Mouse (Mus musculus): ENCODE data around the gene Pgap2. TPM values are rescaled to one million over a fixed set of nuclear protein-coding genes. Genes with fewer than 3 reads are reported as not detected.
"Not testable (repeated sequence)": the region's sequence is repeated elsewhere in the genome, so short reads cannot be mapped to it uniquely, and the experiment has no call there.

Gene Pgap2
- polyA plus RNA-seq, 1 experiment: 64.7 TPM

DNA sequence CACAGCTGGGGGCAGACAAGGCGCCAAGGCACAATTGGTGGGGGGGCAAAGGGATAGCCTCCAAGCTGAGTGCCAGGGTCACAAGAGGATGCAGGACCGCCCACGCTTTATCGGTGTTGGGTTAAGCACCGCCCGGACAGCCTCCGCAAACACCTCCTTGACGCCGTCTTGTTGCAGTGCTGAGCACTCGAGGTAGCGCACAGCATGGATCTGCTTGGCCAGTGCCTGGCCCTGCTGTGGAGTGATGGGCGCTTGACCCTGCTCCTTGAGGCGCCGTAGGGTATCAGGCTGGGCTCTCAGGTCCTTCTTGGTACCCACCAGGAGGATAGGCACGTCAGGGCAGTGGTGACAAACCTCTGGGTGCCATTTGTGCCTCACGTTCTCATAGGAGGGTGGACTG lies 29.6 kb downstream of the Pgap2 start:
- DNase-seq (ENCODE audit: low spot score): no peak

DNA sequence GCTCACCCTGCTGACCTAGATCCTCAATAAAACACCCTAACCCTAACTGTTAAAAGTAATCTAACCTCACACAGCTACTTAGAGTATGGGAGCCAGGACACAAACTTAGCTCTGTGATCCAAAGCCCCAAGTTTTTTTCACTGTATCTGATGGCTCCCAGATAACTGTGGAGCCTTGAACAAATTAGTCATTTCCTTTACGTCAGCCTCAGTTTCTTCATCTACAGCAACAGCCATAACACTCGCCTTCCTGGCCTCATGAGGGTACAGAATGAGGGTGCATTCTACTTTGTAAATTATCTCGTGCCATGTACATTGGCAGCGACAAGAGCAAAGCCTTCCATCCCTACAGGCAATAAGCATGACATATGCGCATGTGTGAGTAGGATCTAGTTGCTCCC lies 32.4 kb downstream of the Pgap2 start:
- DNase-seq (ENCODE audit: low spot score): no peak

DNA sequence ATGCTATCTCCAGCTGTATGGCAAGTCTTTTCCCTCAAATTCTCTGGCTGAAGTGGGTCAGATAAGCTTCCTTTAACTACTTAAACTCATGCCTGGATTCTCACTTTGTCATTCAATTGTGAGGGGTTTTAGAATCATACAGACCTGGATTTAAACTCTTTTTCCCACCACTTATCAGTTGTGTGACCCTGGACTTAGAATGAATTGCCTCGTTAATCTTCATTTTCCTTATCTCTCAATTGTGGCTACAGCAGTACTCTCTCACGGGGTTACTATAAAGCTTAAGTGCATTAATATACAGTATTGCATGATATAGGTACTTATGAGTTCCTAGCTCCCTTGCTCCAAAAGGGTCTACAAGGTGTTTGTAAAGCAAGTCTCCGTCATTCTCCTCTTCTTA lies 32.9 kb downstream of the Pgap2 start:
- no peak for DNase-seq (ENCODE audit: low spot score)

DNA sequence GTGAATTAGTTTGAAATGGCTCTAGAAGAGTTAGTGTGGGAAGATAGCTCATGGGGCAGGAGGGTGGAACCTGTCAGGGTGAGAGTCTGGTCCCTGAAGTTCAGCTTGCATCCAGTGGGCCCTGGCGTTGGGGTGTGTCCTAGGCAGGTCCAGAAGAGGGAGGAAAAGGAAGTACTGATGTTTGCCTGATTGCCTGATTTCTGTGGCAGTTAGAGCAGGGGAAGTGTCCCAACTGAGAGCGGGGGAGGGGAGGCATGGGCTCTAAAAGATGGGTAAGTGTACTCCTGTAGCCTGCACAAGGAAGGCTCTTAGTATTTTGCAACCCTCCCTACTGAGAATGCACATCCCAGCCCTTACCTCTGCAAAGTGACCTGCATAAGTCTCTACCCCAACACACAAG lies 33.9 kb downstream of the Pgap2 start:
- DNase-seq (ENCODE audit: low spot score): no peak

DNA sequence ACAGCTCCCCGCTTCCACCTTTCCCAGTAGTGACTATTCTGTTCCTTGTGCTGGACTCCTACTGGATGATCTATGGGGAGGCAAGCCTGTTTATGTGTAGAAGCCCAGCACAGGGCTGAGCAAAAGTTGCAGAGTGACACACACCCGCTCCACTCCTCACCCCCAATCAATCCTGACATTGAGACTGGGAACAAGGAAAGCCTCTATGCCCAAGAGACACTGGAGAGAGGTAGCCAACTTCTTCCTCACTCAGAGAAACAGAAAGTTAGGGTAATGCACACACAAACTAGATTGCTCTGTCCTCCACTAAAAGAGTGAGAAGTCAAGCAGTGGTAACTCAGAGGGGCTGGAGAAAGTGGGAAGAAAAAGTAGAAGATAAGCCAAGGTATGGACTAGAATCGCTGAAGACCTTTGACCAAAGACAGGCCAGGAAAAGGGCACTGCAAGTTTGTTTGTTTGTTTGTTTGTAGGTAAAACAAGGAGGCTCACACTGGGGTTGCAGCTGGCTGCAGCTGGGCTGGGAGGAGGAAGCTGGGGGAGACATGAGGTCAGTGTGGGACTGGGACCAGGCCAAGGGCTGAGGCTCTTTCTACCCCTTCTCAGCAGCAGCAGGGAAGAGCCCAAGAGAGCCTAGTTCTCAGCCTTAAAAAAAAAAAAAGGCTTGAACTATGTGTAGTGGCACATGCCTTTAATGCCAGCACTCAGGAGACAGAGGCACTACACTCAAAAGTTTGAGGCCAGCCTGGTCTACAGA lies 35.0 kb downstream of the Pgap2 start:
- DNase-seq (ENCODE audit: low spot score): no peak

DNA sequence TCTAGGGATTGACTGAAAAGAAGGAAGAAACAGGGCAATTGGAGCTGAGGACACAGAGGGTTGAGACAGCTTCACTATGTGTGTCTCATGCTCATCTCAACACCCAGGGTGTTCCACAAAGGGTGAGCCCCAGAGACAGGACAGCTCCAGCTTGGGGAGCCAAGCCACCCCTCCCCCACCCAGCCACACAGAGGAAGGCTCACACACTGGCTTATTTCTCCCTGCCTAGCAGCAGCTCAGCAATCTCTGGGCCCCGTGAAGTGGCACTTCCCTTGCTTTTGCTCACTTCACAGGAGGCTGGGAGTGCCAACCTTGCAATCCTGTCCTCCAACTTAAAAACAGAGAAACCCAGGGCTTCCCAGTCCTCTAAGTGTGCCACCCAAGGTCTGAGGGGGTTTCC lies 35.8 kb downstream of the Pgap2 start:
- no peak for DNase-seq (ENCODE audit: low spot score)

DNA sequence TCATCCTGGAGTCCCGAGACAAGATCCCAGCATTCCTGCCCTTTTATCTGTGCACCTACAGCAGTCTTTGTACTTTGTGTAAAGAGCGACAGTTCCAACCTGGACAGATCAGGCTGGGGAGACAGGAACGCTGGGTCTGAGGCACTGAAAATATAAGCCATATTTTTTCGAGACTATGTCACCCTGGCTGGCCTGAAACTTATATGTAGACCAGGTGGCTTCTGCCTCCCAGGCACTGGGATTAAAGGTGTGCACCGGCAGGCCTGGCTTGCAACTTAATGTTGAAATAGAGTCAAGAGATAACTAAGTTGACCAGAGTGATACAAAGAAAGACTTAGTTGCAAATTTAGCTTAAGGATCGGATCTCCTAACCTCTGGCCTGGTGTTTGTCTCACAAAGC lies 36.3 kb downstream of the Pgap2 start:
- DNase-seq (ENCODE audit: low spot score): no peak

DNA sequence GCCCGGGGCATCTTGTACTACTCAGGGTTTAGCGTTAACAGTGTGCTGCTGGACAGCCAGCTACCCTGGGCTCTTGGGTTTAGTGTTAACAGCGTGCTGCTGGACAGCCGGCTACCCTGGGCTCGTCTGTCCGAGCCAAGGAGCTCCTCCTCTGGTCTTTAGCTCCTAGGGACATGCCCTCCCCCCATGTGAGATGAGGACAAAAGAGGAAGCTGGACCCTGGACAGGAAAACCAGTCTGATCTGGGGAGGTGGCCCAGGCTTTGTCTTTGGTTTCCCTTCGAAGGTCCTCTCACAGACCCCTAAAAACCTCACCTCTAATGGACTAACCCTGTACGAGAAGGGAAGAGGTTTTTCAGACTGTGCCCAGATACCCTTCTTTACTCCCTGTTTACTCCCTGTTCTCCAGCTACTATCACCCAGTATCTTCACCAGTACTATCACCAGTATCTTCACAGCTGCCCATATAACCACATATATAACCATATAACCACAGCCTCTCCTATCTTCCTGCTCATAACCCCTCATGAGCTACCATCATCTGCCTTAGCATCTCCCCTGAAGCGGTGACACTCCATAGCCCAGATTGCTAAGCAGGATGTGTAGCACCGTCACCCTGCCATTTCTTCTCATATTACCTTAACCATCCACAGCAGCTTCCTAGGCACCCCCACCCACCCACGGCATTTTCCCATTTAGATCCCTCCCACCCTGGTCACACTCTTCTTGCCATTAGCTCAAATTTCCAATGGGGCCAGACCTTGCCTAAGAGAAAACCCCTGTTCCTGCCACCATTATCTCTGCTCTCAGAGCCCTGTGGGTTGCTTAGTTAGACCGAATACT lies 37.2 kb downstream of the Pgap2 start:
- DNase-seq (ENCODE audit: low spot score): no peak

DNA sequence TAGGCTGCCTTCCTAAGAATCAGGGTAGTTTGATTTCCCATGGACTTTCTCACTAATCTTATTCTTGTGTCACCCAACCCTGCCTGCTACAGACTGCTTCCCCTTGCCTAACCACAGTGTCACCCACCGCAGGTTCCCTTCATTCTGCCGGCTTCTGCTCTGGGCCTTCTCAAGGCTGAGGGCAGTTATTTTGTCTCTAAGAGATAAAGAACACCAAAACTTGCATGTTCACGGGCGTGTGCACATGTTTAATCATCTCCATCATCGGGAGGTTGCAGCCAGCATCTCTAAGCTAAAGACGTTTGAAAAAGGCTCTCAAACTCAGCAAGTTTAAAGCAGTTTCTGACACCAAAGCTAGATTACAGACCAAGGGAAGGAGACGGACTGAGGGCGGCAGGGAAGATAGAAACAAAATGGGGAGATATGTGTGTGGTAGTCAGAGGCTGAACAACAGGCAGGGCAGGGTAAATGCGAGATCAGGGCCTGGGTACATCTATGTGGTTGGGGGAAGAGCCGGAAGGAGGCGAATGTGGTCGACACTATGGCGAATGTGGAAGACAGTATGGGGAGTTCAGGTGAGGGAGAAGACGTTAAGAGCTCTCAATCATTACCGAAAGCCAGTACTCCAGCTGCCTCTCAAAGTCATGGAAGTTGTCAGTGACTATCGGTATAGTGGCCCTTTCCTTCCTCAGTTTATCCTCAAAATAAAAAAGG lies 38.8 kb downstream of the Pgap2 start:
- DNase-seq (ENCODE audit: low spot score): no peak

DNA sequence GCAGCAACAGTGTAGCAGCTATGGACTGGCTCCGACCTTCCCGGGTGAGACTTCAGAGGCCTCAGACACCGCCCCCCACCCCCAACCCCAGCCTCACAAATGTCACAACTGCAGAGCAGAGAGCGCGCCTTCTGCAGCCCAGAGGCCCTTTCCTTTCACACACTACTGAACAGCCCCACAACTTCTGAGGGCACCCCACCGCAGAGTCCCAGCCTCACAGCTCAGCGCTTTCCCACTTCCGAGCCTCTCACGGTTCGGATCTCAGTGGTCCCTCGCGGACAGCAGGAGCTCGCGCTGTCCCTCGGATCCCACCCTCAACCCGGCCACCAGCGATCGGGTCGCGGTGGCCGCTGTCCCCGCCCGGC lies 39.5 kb downstream of the Pgap2 start:
- DNase-seq (ENCODE audit: low spot score): no peak

DNA sequence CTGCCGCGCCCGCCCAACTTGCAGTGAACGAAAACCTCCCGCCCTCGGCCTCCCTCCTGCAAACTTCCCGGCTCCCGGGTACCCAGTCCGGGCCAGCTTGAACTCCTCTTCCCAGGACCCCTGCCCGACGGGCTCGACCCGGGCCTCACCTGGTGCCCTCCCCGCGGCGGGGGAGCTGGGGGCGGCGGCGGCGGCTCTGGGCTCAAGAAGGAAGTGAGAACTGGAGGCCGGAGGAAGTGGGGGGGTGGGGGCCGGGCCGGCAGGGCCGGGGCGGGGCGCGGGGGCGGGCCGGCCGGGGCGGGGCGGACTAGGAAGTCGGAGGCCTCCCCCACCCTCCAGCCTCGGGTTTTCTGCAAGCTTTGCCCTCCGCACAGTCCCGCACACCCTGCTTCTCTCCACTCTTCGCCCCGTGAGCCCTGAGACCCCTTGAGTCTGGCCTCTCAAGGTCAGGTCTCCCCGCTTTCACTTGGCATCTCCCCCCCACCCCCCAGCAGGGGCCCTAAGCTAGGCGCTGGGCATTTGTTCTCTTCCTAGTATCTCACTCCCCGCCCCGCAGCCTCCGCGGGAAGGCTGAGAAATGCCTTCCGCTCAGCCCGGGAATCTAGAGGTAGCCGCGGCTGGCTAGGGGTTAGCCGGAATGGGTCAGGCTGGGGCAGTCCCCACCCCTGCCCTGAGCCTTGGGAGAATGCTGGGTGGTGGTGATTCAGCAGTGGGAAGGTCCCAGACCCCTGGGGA lies 40.1 kb downstream of the Pgap2 start:
- DNase-seq (ENCODE audit: low spot score): peak; percentile 91

DNA sequence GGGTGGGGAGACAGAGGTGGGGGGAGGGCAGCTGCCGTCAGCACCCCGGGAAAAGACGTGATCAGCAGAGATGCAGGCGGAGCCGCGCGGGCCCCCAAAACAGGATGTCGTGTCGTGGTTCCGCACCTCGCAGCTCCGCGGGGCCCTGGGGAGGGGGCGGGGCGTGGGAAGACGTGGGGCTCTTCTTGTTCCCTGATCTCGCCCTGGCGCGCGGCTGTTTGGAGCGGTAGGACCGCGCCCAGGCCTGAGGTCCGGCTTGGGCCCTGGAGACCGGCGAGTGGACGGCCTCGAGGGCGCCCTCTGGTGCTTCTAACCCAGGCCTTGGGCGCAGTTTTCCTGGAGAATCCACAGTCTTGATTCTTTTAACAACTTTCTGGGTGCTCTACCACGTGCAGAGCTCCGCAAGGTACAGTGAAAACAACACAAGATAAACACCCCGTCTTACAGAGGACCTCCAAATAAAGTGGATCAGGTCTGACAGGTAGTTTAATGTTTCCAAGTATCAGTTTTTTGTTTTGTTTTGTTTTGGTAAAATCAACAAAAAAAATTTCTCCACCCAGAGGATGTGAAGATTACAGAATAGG lies 40.7 kb downstream of the Pgap2 start:
- no peak for DNase-seq (ENCODE audit: low spot score)

DNA sequence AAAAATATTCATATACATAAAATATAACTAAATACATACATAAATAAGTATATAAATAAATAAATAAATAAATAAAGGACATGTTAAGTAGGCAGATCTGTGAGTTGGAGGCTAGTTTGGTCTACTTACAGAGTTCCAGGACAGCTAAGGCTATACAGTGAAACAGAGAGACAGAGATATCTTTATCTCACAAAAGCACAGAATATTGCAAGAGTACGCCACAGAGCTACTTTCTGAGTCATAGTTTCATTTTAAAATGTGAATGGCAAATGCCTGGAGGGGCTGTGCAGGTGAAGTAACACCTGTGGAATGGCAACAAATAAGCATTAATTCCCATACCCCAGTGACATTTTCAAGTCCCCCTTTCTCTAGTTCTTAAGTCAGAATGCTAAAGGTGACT lies 43.6 kb downstream of the Pgap2 start:
- DNase-seq (ENCODE audit: low spot score): no peak

DNA sequence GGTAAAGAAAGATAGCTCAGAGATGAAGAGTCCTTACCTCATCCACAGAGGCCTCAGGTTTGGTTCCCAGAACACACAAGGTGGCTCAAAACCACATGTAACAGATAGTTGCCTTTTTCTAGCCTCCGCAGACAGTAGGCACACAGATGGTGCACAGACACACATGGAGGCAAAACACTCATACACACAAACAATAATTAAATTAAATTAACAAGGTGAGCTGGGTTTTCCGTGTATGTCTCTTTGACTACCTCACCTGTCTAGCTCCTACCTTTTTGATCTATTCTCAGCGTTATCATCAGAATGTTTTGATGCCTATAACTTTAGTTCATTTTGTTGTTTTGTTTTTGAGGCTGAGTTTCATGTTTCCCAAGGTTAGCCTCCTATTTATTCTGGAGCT lies 45.9 kb downstream of the Pgap2 start, which contains the start of gene Rhog:
Rhog (minus strand) TSS at position 101 of the 400 bp plus-strand sequence.
- DNase-seq (ENCODE audit: low spot score): no peak

DNA sequence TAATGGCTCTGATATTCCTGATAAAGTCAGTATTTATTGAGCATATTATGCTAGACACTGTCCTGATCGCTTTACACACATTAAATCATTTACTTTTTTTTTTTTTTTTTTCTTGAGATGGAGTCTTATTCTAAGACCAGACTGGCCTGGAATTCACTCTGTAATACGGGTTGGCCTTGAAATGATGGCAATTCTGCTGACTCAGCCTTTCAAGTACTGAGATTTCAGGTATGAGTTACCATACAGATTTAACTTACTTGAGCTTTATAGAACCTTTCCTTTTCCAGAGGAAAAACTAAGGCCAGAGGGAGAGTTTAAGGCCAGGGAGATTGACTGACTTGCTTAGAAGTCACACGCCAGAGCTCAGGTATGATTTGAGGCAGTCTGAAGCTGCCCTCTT lies 46.6 kb downstream of the Pgap2 start:
- DNase-seq (ENCODE audit: low spot score): no peak

DNA sequence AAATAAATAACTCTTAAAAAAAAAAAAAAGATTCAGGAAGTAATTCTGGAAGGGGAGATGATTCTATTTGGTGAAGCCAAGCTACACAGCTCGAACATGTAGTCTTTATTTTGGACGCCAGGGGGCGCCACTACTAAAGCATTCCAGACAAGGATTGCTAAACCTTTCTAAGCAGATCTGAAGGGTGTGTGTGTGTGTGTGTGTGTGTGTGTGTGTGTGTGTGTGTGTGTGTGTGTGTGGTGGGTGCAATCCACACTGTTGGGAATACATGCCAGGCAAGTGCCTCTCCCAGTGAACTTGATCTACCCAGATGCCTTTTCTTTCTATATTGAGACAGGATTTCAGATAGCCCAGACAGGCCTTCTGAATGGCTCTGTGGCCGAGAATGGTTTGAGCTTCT lies 48.2 kb downstream of the Pgap2 start:
- DNase-seq (ENCODE audit: low spot score): peak; percentile 64

DNA sequence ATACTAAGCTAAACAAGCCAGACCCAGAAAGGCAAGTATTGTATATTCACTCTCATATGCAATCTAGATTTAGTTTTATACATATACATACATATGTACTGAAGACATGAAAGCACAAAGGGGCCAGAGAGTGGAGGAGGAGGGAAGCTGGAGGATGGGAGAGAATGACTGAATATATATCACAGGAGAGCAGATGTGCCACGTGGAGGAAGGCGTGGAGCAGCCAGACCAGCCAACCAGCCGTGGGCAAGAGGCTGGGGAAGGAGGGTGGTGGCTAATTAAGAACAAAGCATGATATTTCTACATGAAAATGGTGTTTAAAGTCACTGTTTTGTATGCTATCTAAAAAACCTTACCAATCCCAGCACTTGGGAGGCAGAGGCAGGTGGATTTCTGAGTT lies 48.7 kb downstream of the Pgap2 start:
- no peak for DNase-seq (ENCODE audit: low spot score)

DNA sequence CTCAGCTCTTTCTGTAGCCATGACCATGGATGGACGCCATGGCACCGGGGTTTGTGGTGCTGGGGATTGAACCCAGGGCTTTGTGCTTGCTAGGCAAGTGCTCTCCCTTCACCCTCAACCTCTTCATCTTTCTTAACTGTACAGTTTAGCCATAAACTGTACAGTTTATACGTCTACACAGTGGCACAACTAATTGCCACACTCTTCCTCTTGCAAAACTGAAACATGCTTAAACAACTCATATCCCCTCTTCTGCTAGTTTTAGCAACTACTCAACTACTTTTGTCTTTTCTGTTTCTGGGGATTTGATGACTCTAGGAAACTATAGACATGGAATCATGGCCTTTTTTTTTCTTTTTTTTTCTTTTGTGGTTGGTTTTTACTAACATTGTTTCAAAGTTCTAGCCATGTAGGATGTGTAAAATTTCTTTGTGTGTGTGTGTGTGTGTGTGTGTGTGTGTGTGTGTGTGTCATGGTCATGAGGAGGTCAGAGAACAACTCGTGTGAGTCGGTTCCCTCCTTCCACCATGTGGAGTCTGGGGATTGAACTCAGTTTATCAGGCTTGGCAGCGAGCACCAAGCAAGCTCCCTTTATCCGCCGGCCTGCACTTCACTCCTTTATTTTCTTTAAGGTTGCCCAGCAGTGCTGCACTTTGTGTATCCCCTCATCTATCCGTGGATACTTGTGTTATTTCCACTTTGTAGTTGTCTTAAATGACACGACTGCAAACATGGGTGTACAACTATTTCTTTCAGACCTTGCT lies 49.9 kb downstream of the Pgap2 start:
- no peak for DNase-seq (ENCODE audit: low spot score)

DNA sequence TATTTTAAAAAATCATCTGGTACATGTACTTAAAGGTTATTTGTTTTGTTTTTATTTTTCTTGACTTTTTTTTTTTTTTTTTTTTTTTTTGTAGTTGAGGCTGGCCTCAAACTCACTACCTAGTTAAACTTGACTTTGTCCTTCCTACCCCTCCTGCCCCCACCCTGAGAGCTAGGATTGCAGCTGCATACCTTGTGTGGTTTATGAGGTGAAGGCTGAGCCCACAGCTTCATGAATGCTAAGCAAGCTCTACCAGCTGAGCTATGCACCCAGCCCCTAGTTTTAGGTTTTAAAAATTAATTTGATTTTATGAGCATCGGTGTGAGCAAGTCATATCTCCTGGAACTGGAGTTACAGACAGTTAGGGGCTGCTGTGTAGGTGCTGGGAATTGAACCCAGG lies 50.5 kb downstream of the Pgap2 start:
- no peak for DNase-seq (ENCODE audit: low spot score)

DNA sequence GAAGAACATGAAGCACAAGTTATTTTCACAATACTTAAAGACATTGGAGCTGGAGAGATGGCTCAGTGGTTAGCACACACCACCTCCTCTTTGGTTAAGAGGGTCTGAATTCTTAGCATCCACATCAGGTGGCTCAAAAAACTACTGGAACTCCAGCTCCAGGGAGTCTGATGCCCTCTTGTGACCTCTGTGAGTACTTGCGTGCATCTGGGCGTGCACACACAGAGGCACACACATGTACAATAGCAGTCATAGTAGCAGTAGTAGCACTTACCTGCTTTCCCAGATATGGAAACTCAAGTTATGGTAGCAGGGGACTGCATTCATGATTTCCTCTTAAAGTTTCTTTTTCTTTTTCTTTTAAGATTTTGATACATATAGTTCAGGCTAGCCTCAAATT lies 53.0 kb downstream of the Pgap2 start:
- no peak for DNase-seq (ENCODE audit: low spot score)

DNA sequence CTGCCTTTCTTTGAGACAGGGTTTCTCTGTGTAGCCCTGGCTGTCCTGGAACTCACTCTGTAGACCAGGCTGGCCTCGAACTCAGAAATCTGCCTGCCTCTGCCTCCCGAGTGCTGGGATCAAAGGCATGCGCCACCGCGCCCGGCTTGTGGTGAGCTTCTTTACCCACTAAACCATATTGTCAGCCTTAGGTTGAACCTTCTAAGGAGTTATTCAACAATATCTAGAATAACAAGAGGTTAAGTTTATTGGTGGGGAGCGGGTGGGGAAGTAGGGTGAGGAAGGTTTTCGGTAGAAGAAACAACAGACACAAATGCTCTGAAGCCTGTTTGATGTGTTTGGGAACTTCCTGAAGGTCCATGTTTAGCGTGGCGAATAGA lies 56.0 kb downstream of the Pgap2 start:
- DNase-seq (ENCODE audit: low spot score): not testable (repeated sequence)

All from urinary bladder, adult 2 months (tissue).